Mouse (Mus musculus) kidney, embryonic 15.5 days (tissue): Measurements from ENCODE around the gene Cfap161. TPM values are rescaled to one million over a fixed set of nuclear protein-coding genes. Genes with fewer than 3 reads are reported as not detected.

Experiments
- ATAC-seq: fragments of 200-750 bp; cut with Nextera tagmentation; replicated peaks from 2 replicates; pipeline ENCODE4 v1.8.0; 2017; ENCODE audit warnings: moderate TSS enrichment; ENCODE audit not compliant: low FRiP score
- H3K27ac ChIP-seq: fragments of 300-500 bp; sonication (generic); 2 replicates; pipeline ENCODE4 v1.5.1; 2015; ENCODE audit warnings: mild to moderate bottlenecking, inconsistent platforms
- H3K27me3 ChIP-seq: fragments of 300-500 bp; sonication (generic); 2 replicates; pipeline ENCODE4 v1.6.1; 2015; ENCODE audit warnings: inconsistent platforms
- H3K36me3 ChIP-seq: fragments of 300-500 bp; sonication (generic); 2 replicates; pipeline ENCODE4 v1.6.1; 2015; ENCODE audit warnings: inconsistent platforms
- H3K4me1 ChIP-seq: fragments of 300-500 bp; sonication (generic); 2 replicates; pipeline ENCODE4 v1.6.1; 2015; ENCODE audit warnings: inconsistent platforms
- H3K4me2 ChIP-seq: fragments of 300-500 bp; sonication (generic); 2 replicates; pipeline ENCODE4 v1.6.1; 2015; ENCODE audit warnings: moderate library complexity, mild to moderate bottlenecking, inconsistent platforms
- H3K4me3 ChIP-seq: fragments of 300-500 bp; sonication (generic); replicated peaks from 2 replicates; pipeline ENCODE4 v1.5.1; 2015; ENCODE audit warnings: mild to moderate bottlenecking, inconsistent platforms
- H3K9ac ChIP-seq: fragments of 300-500 bp; sonication (generic); 2 replicates; pipeline ENCODE4 v1.6.1; 2015; ENCODE audit warnings: mild to moderate bottlenecking, inconsistent platforms
- H3K9me3 ChIP-seq: fragments of 300-500 bp; sonication (generic); replicated peaks from 2 replicates; pipeline ENCODE4 v1.6.1; 2016; ENCODE audit warnings: inconsistent platforms
- WGBS: fragments of 180-500 bp; shearing (Covaris S2); methylation state at CpG from one replicate; pipeline ENCODE4 v1.1.7; 2015; ENCODE audit warnings: mixed read lengths; 5-methylcytosine and 5-hydroxymethylcytosine counted together
- polyA plus RNA-seq: library from polyadenylated mRNA; unstranded; fragments of >200 nt; fragmentation: Nextera tagmentation; extraction: Ambion mirVana; gene quantifications from 2 replicates; pipeline ENCODE4 v1.2.1, GENCODE M21; 2015

Gene Cfap161
- polyA plus RNA-seq, 1 experiment from 2014 or later = 0.17 TPM

- ATAC-seq = no peak
- Histone ChIP-seq H3K27me3 (no peaks in the 10 kb centered on the region), H3K9ac (no peak overlapping the region), H3K9me3 (no peaks in the 10 kb centered on the region), H3K4me1 (peaks cover 54% of the 10 kb centered on the region), H3K4me2 (no peak overlapping the region), H3K4me3 (no peak overlapping the region), H3K27ac (peak overlapping the region; percentile 76), H3K36me3 (no peaks in the 10 kb centered on the region)
- 76% methylated on average over 6 of the region's 6 CpGs for WGBS
These were observed 18.3 kb upstream of the Cfap161 start for GRCm38 (mm10) chr7:83813016-83813415.

DNA sequence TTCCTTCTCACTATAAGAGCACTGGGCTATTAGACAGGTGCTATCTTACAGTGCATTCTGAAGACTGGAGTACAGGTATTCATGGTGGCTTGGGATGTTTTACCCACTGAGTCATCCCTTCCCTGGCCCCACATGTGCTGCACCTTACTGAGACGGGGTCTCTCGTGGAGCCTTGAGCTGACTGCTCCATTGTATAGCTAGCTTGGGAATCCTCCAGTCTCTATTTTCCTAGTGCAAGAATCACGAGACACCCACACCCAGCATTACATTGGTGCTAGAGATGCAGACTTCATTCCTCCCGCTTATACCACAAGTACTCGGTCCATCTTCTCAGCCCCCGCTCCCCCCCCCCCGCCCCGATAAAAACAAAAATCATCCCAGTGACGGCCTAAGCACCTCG, 17.9 kb upstream of the Cfap161 start:
- no peaks in the 10 kb centered on the region for H3K9me3 ChIP-seq
- H3K4me2 ChIP-seq = no peak overlapping the region
- WGBS = 81% methylated on average over 10 of the region's 10 CpGs
- no peaks in the 10 kb centered on the region for H3K27me3 ChIP-seq
- ATAC-seq = no peak
- H3K9ac ChIP-seq = no peak overlapping the region
- H3K27ac ChIP-seq = peak overlapping the region; percentile 76
- H3K4me3 ChIP-seq = no peak overlapping the region
- no peaks in the 10 kb centered on the region for H3K36me3 ChIP-seq
- peaks cover 54% of the 10 kb centered on the region for H3K4me1 ChIP-seq

DNA sequence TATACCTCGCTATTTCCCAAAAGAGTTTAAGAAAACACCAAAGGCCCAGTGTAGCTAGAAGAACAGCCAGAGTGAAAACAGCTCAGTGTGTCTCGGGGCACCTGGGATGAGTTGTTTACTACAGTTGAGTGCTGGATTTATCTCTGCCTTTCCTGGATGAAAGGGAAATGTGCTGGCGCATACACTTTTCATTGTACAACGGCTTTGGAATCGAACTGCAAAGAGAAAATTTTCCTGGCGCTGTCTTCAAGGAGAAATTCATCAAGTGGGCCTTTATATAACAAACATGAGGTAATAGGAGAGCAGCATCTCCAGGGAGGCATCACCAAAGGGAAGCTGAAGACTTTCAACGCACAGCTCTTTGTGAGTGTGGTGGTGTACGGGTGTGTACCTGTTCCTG, 17.2 kb upstream of the Cfap161 start:
- WGBS = 71% methylated on average over 8 of the region's 8 CpGs

DNA sequence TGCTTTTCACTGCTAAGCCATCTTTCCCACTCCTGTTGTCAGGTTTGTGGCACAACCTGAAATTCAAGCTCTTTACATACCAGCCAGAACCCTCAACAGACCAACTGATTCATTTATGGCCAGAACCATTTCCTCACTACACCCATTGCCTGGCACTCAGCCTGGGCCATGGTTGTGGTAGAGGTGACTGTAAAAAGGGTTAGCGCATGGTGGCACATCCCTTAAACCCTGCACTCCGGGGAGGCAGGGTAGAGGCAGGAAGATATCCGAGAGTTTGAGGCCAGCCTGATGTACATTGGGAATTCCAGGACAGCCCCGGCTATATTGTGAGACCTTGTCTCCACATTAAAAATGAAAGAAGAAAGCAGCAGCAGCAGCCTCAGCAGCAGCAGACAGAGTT, 16.8 kb upstream of the Cfap161 start:
- Histone ChIP-seq H3K4me3 (no peak overlapping the region), H3K27me3 (no peaks in the 10 kb centered on the region), H3K9me3 (no peaks in the 10 kb centered on the region), H3K4me1 (peaks cover 54% of the 10 kb centered on the region), H3K36me3 (no peaks in the 10 kb centered on the region), H3K9ac (no peak overlapping the region), H3K27ac (peak overlapping the region; percentile 76), H3K4me2 (no peak overlapping the region)
- no peak for ATAC-seq
- 83% methylated on average over 4 of the region's 4 CpGs for WGBS

More for the DNA sequence above, 17.2 kb upstream of the Cfap161 start:
- H3K9me3 ChIP-seq = no peaks in the 10 kb centered on the region
- no peak overlapping the region for H3K4me3 ChIP-seq
- H3K9ac ChIP-seq = no peak overlapping the region
- ATAC-seq = no peak
- H3K36me3 ChIP-seq = no peaks in the 10 kb centered on the region
- H3K27me3 ChIP-seq = no peaks in the 10 kb centered on the region
- peak overlapping the region; percentile 49; the same call in 1 of the 2 replicates for H3K27ac ChIP-seq
- H3K4me1 ChIP-seq = peaks cover 54% of the 10 kb centered on the region
- no peak overlapping the region for H3K4me2 ChIP-seq

DNA sequence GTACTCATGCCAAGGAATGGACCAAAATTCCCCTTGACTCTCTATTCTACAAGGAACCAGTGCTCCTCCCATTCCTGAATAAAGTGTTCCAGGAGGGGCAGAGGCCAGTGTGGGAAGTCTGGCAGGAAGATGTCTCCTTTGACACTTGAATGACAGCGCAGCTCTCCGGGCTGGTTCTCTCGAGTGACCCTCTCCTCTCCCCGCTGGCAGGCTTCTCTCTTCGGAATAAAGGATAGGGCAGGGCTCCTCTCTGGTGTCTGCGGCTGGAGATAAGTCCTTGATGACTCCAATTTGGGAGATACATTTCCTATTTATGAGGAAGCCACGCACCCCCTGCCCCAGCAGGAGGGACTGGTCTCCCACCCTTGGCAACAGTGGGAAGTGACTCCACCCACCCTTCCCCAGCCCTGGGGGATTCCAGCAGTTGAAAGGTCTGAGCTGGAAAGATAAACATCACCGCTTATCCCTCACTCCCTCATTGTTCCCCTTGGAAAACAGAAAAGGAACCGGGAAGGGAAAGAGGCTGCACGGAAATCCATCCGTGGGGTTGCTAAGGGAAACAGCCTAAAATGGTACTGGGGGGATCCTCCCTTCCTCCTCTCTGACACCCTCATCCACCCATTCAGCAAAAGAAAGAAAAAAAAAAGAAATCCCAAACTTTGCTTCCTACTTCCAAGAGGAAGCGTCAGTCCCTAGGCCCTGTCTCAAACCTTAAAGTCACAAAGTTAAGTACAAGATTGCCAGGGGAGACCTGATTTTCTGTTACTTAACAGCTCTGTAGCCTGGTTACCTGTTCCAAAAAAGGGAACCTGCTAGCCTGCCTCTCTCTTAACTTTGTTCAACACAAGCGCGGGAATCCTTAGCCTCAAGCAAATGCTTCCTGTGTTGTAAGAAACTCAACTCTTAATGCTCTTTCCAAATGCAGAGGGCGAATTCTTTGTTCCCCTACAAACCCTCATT, 15.7 kb upstream of the Cfap161 start:
- Histone ChIP-seq H3K9me3 (no peaks in the 10 kb centered on the region), H3K4me2 (peak overlapping the region; percentile 39), H3K9ac (no peak overlapping the region), H3K36me3 (no peaks in the 10 kb centered on the region), H3K4me3 (no peak overlapping the region), H3K4me1 (peaks cover 54% of the 10 kb centered on the region), H3K27me3 (no peaks in the 10 kb centered on the region), H3K27ac (peak overlapping the region; percentile 76)
- WGBS = 19% methylated on average over 15 of the region's 15 CpGs
- ATAC-seq = no peak; the same call in 1 of the 2 replicates

- H3K4me1 ChIP-seq = peaks cover 54% of the 10 kb centered on the region
- H3K27ac ChIP-seq = peak overlapping the region; percentile 76
These were observed 15.0 kb upstream of the Cfap161 start for GRCm38 (mm10) chr7:83809715-83810114.

GRCm38 (mm10) chr7:83809060-83809459, 14.4 kb upstream of the Cfap161 start:
- no peak for ATAC-seq
- H3K9ac ChIP-seq = no peak overlapping the region
- WGBS = 47% methylated on average over 6 of the region's 6 CpGs
- no peaks in the 10 kb centered on the region for H3K36me3 ChIP-seq
- no peak overlapping the region for H3K4me2 ChIP-seq
- no peaks in the 10 kb centered on the region for H3K9me3 ChIP-seq
- peak overlapping the region; percentile 41; the same call in 1 of the 2 replicates for H3K27ac ChIP-seq
- H3K4me3 ChIP-seq = no peak overlapping the region
- H3K4me1 ChIP-seq = peaks cover 48% of the 10 kb centered on the region
- no peaks in the 10 kb centered on the region for H3K27me3 ChIP-seq

More at GRCm38 (mm10) chr7:83809715-83810114, 15.0 kb upstream of the Cfap161 start:
- Histone ChIP-seq H3K9me3 (no peaks in the 10 kb centered on the region), H3K36me3 (no peaks in the 10 kb centered on the region), H3K4me2 (peak overlapping the region; percentile 39), H3K9ac (no peak overlapping the region), H3K27me3 (no peaks in the 10 kb centered on the region), H3K4me3 (no peak overlapping the region)
- ATAC-seq = no peak
- 2% methylated on average over 3 of the region's 3 CpGs for WGBS

GRCm38 (mm10) chr7:83806934-83807333, 12.3 kb upstream of the Cfap161 start:
- H3K27ac ChIP-seq = no peak overlapping the region
- H3K9me3 ChIP-seq = no peaks in the 10 kb centered on the region
- no peak for ATAC-seq
- no peaks in the 10 kb centered on the region for H3K36me3 ChIP-seq
- no peak overlapping the region for H3K9ac ChIP-seq
- no peak overlapping the region for H3K4me2 ChIP-seq
- 77% methylated on average over 6 of the region's 6 CpGs for WGBS
- no peak overlapping the region for H3K4me3 ChIP-seq
- H3K27me3 ChIP-seq = no peaks in the 10 kb centered on the region
- peaks cover 31% of the 10 kb centered on the region for H3K4me1 ChIP-seq

DNA sequence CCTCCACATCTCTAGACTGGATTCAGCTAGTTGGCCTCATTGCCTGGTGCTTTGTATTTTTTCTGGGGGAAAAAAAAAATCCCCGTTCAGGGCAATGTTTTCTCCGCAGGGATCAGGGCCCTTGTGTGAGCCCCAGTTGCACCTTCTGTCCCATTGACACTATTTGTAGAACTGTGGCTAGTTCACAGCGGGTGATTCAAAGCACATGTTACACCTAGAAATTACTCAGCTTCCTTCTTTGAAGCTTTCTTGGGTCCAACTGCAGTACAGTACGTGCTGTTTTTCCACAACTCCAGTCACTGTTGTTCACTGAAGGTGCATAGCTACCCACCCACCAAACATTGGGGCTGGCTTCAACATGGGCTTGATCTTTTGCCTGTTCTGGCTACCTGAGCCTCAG, 9.1 kb upstream of the Cfap161 start:
- WGBS = 83% methylated on average over 4 of the region's 4 CpGs
- H3K4me3 ChIP-seq = no peak overlapping the region
- peaks cover 1% of the 10 kb centered on the region; the same call in 1 of the 2 replicates for H3K4me1 ChIP-seq
- ATAC-seq = no peak
- H3K36me3 ChIP-seq = no peaks in the 10 kb centered on the region
- no peak overlapping the region for H3K4me2 ChIP-seq
- no peak overlapping the region for H3K9ac ChIP-seq
- no peaks in the 10 kb centered on the region for H3K27me3 ChIP-seq
- H3K9me3 ChIP-seq = no peaks in the 10 kb centered on the region
- no peak overlapping the region for H3K27ac ChIP-seq

- H3K4me3 ChIP-seq = no peak overlapping the region
These were observed 7.8 kb upstream of the Cfap161 start for GRCm38 (mm10) chr7:83802509-83802908.

DNA sequence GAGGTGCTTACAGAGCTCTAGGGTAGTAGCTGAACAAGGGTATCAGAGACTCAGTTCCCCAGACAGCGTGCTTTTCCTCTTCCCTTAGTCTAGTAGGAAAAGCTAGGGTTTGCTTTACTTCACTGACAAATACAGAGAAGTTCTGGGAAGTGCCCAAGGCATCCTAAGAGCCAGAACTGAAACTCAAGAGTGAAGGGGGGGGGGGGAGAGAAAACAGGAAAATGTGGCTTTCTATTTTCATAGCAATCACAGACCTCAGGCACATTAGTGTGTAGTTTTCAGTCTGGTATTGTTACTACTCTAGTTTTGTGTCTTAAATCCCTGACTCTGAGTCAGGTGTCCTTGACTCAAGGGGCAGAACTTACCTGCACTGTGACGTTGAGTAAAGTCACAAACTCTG, 7.3 kb upstream of the Cfap161 start:
- Histone ChIP-seq H3K4me3 (no peak overlapping the region), H3K36me3 (no peaks in the 10 kb centered on the region), H3K9ac (no peak overlapping the region), H3K27ac (no peak overlapping the region), H3K4me2 (no peak overlapping the region), H3K27me3 (no peaks in the 10 kb centered on the region), H3K4me1 (no peaks in the 10 kb centered on the region), H3K9me3 (no peaks in the 10 kb centered on the region)
- 84% methylated on average over 2 of the region's 2 CpGs for WGBS
- ATAC-seq = no peak

More at GRCm38 (mm10) chr7:83802509-83802908, 7.8 kb upstream of the Cfap161 start:
- Histone ChIP-seq H3K27me3 (no peaks in the 10 kb centered on the region), H3K4me2 (no peak overlapping the region), H3K4me1 (no peaks in the 10 kb centered on the region), H3K9ac (no peak overlapping the region), H3K27ac (no peak overlapping the region), H3K36me3 (no peaks in the 10 kb centered on the region), H3K9me3 (no peaks in the 10 kb centered on the region)
- 0 out of 2 replicates have a peak, but pooled peaks have one; percentile 49 for ATAC-seq
- 61% methylated on average over 7 of the region's 7 CpGs for WGBS

DNA sequence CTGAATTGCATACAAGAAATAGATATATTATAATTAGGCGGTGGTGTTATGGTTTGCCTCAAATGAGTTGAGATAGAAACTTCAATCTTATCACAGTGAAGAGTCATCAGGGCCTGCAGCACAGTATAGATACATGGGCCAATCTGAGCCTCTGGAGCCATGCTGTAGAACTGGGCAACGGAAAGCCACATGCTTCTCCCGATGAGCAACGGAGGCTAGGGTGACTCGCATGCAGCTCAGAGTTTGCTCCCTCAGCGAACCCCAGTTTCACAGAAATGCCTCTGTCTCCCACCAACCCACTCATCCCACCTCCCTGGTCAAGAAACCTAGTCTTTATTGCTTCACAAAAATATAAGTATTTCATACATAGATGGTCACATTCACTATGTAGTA, 6.8 kb upstream of the Cfap161 start:
- Histone ChIP-seq H3K4me1 (no peaks in the 10 kb centered on the region), H3K9me3 (no peaks in the 10 kb centered on the region), H3K36me3 (no peaks in the 10 kb centered on the region), H3K27ac (no peak overlapping the region), H3K27me3 (no peaks in the 10 kb centered on the region), H3K4me3 (no peak overlapping the region), H3K9ac (no peak overlapping the region), H3K4me2 (no peak overlapping the region)
- no peak for ATAC-seq
- WGBS = 92% methylated on average over 6 of the region's 6 CpGs
